Mouse (Mus musculus) thymus, adult 2 months (tissue): Measurements from ENCODE around the gene Zc3h4.

Source experiments
- CTCF ChIP-seq: fragments of 200-500 bp; IDR thresholded peaks from 2 replicates; pipeline ENCODE4 v1.5.1; 2012; ENCODE audit warnings: mild to moderate bottlenecking, control low read depth, low read length, moderate library complexity, borderline replicate concordance; ENCODE audit not compliant: control insufficient read depth, poor library complexity, insufficient read depth; ENCODE audit errors: extremely low read depth
- POLR2A ChIP-seq: fragments of 200-500 bp; IDR thresholded peaks from 2 replicates; pipeline ENCODE4 v1.6.1; 2012; ENCODE audit warnings: mild to moderate bottlenecking, low read length, control low read depth, moderate library complexity; ENCODE audit not compliant: control insufficient read depth, poor library complexity, insufficient read depth; ENCODE audit errors: extremely low read depth

- TF ChIP-seq POLR2A (no peak), CTCF (no peak)
These were observed 1.7 kb downstream of the Zc3h4 start for GRCm38 (mm10) chr7:16402449-16402848.
